ENCODE assay signal across 8 mouse cellular contexts in the genomic region with DNA sequence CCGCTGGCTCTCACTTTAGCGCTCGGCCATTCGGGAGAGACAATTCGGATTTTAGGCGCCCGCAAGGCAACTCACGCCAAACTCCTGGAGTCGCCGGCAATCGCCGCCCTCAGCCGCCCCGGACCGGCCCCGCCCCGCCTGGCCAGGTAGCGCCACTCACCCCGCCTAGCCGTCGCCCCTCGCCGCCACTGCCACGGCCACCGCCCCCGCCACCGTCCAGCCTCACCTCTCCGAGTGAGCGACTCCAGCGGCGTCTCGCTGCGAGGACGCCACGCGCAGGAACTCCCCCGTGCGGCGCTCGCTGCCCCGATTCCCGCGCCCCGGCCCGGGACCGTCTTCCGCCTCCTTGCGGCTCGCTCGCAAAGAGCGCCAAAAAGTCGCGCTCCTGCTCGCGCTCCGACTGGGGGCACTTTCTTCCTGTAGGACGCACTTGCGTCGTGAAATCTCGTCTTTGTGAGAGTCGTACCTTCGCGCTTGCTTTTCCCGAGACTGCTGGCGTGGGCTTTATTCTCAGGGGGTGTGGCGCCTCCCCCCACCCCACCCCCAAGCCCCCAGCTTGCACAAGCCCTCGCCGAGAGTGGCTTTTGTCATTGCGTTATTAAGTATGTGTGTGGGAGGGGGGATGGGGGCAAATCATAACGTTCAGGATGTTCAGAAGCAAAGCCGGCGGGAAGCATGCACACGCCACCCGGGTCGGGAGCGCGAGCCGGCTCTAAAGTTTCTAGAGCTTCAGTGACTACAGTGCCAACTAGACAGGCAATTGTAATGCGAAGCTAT. TPM values are rescaled to one million over a fixed set of nuclear protein-coding genes. Genes with fewer than 3 reads are reported as not detected.
DNase-seq lines count a peak whose midpoint lies in the region; ATAC-seq and TF ChIP-seq lines count a peak whose summit lies in the region.

No protein-coding gene starts in this region.

- H3K36me3 ChIP-seq in heart, embryonic 13.5 days = no peaks in the 10 kb centered on the region
- H3K36me3 ChIP-seq in megakaryocyte, embryonic 14.5 days (replicated peaks; ENCODE audit: low read length) = no peaks in the 10 kb centered on the region
- H3K36me3 ChIP-seq in spleen, adult 2 months (ENCODE audit: control insufficient read depth, insufficient read depth, low read length) = no peaks in the 10 kb centered on the region

- no peaks in the 10 kb centered on the region for H3K9me3 ChIP-seq in heart, embryonic 13.5 days
- peaks cover 4% of the 10 kb centered on the region for H3K9me3 ChIP-seq in megakaryocyte, embryonic 14.5 days

- peak; percentile 48 for ATAC-seq in common myeloid progenitor, adult 5-6 weeks (replicated peaks; ENCODE audit: low read depth, poor library complexity, severe bottlenecking)
- 0 out of 2 replicates have a peak, but pooled peaks have one; percentile 25 for ATAC-seq in heart, embryonic 13.5 days (ENCODE audit: extremely low read depth, insufficient number of reproducible peaks, low FRiP score, low TSS enrichment)

- peak overlapping the region; percentile 53 for H3K27ac ChIP-seq in heart, embryonic 13.5 days (replicated peaks)
- no peak overlapping the region for H3K27ac ChIP-seq in spleen, adult 2 months (ENCODE audit: insufficient read depth, low read length)

- H3K27me3 ChIP-seq in heart, embryonic 13.5 days (replicated peaks) = peaks cover 13% of the 10 kb centered on the region
- peaks cover 29% of the 10 kb centered on the region for H3K27me3 ChIP-seq in megakaryocyte, embryonic 14.5 days (replicated peaks)
- no peaks in the 10 kb centered on the region for H3K27me3 ChIP-seq in spleen, adult 2 months (ENCODE audit: control insufficient read depth, insufficient read depth, low read length)

- peak overlapping the region; percentile 66 for H3K4me3 ChIP-seq in heart, embryonic 13.5 days
- peak overlapping the region; percentile 92 for H3K4me3 ChIP-seq in megakaryocyte, embryonic 14.5 days (replicated peaks)
- peak overlapping the region; percentile 81 for H3K4me3 ChIP-seq in spleen, adult 2 months (ENCODE audit: extremely low read depth, insufficient read depth, insufficient read length)

- H3K4me2 ChIP-seq in heart, embryonic 13.5 days = peak overlapping the region; percentile 77

- TF ChIP-seq POLR2A in spleen, adult 2 months (IDR thresholded peaks at IDR 0.05; ENCODE audit: low read depth, low read length) = no peak

- TF ChIP-seq CTCF in spleen, adult 2 months (IDR thresholded peaks at IDR 0.05; ENCODE audit: extremely low read depth, insufficient read depth, insufficient read length, insufficient replicate concordance) = no peak

- H3K9ac ChIP-seq in heart, embryonic 13.5 days = peak overlapping the region; percentile 78

- peak; percentile 31 for DNase-seq in right cerebral cortex, postnatal 4 days
- no peak for DNase-seq in right cerebral cortex, postnatal 36 days (ENCODE audit: low spot score in 2 of 2)
- DNase-seq in kidney, postnatal 10 days = peak; percentile 60
- DNase-seq in spleen, adult 2 months (ENCODE audit: low read depth in 1 of 2, low spot score in 2 of 2) = peak in 1 of 2 experiments; percentile 26
- no peak for DNase-seq in layer of hippocampus, adult 9-11 months

- 14% methylated on average over 60 of the region's 79 CpGs for WGBS in heart, embryonic 13.5 days
- 29% methylated on average over 78 of the region's 79 CpGs for WGBS in spleen, adult 2 months

- H3K4me1 ChIP-seq in heart, embryonic 13.5 days = 0 out of 2 replicates have a peak, but pooled peaks cover 3% of the 10 kb centered on the region
- H3K4me1 ChIP-seq in megakaryocyte, embryonic 14.5 days = peaks cover 10% of the 10 kb centered on the region; the same call in 1 of the 2 replicates
- H3K4me1 ChIP-seq in spleen, adult 2 months (ENCODE audit: control insufficient read depth, insufficient read depth, insufficient read length) = no peaks in the 10 kb centered on the region

RNA-seq across cellular contexts. Expression of a gene that starts 0.6 kb away (rescaled TPM):
- 57.8 and 59.5 TPM in 2 replicates for total RNA-seq in common myeloid progenitor, adult 5-6 weeks (2017)
- 7.7 and 8.2 TPM in 2 replicates for polyA plus RNA-seq in heart, embryonic 13.5 days (2015; fragmentation: Nextera tagmentation; extraction: Ambion mirVana)
- not detected in 2 replicates for polyA plus RNA-seq in megakaryocyte, embryonic 14.5 days (2012; ENCODE audit: insufficient read depth, low replicate concordance)
- polyA plus RNA-seq in spleen, adult 2 months (2012; rRNA removed) = 4.1 and 4.8 TPM in 2 replicates

Comparison
In these comparisons a context has a peak if more than half of its experiments do, and no peak if none do; other contexts are left out.
1. DNase-seq: peak in right cerebral cortex, postnatal 4 days (single experiment) and kidney, postnatal 10 days (single experiment); none in right cerebral cortex, postnatal 36 days (0 of 2) and layer of hippocampus, adult 9-11 months (single experiment).
2. Peak in every context shown above with its lines, with median percentiles within 50 percentile points of each other: H3K4me3 ChIP-seq.